Mouse (Mus musculus) erythroid progenitor cell, adult 5-6 weeks (primary cell): ENCODE data around the gene Aph1b. TPM values are rescaled to one million over a fixed set of nuclear protein-coding genes. Genes with fewer than 3 reads are reported as not detected.

Experiments
- ATAC-seq: replicated peaks from 2 replicates; pipeline ENCODE4 v1.8.0; 2016; ENCODE audit warnings: moderate number of reproducible peaks, mild to moderate bottlenecking, moderate TSS enrichment, inconsistent platforms; ENCODE audit not compliant: poor library complexity, low FRiP score, severe bottlenecking
- total RNA-seq, 2 experiments: library from RNA; stranded (forward) in 1 of 2; stranded (reverse) in 1 of 2; fragments of 150-400 nt in 1 of 2; fragments of 186-747, 209-891 nt in 1 of 2; gene quantifications; 2 replicates each; pipeline versions ENCODE4 v1.2.3 to v1.2.4; 2015 to 2017; ENCODE audit warnings: low replicate concordance in 2 of 2

Gene Aph1b
- total RNA-seq, 2 experiments from 2014 or later, result 0.61 to 2.1 TPM

- no peak for ATAC-seq
Observed at GRCm38 (mm10) chr9:66752849-66753248, 42.4 kb downstream of the Aph1b start.

- ATAC-seq, result no peak
Observed at GRCm38 (mm10) chr9:66748390-66748789, 46.9 kb downstream of the Aph1b start.

- ATAC-seq, result no peak
Observed at GRCm38 (mm10) chr9:66744531-66744930, 50.8 kb downstream of the Aph1b start.

- no peak for ATAC-seq
Observed at GRCm38 (mm10) chr9:66739516-66739915, 55.8 kb downstream of the Aph1b start.

GRCm38 (mm10) chr9:66736551-66736950 lies 58.7 kb downstream of the Aph1b start:
- ATAC-seq, result no peak

- no peak for ATAC-seq
Observed at GRCm38 (mm10) chr9:66736016-66736415, 59.3 kb downstream of the Aph1b start.

- ATAC-seq, result no peak
Observed at GRCm38 (mm10) chr9:66735122-66735521, 60.2 kb downstream of the Aph1b start.

- no peak for ATAC-seq
Observed at GRCm38 (mm10) chr9:66734568-66734967, 60.7 kb downstream of the Aph1b start.

- no peak for ATAC-seq
Observed at GRCm38 (mm10) chr9:66732791-66733691, 62.2 kb downstream of the Aph1b start.

- no peak for ATAC-seq
Observed at GRCm38 (mm10) chr9:66731284-66731683, 64.0 kb downstream of the Aph1b start.

GRCm38 (mm10) chr9:66730556-66730955 lies 64.7 kb downstream of the Aph1b start:
- no peak for ATAC-seq

GRCm38 (mm10) chr9:66727333-66727732 lies 68.0 kb downstream of the Aph1b start:
- ATAC-seq, result no peak

- ATAC-seq, result no peak
Observed at GRCm38 (mm10) chr9:66725591-66725990, 69.7 kb downstream of the Aph1b start.

Other genes starting within 250 kb of the Aph1b start
- 24.9 and 45.7 TPM in 2 replicates for gene Usp3, start 202.3 kb downstream of the Aph1b start, total RNA-seq (2015; ENCODE audit: low replicate concordance)
- gene Usp3, start 202.3 kb downstream of the Aph1b start, total RNA-seq (2017; ENCODE audit: low replicate concordance), result 23.5 and 27.4 TPM in 2 replicates
- not detected in 2 replicates for gene Car12, start 81.8 kb downstream of the Aph1b start, total RNA-seq (2015; ENCODE audit: low replicate concordance)
- gene Car12, start 81.8 kb downstream of the Aph1b start, total RNA-seq (2017; ENCODE audit: low replicate concordance), result not detected in 2 replicates
- gene Gm10647, start 1.5 kb upstream of the Aph1b start, total RNA-seq (2015; ENCODE audit: low replicate concordance), result not detected in 2 replicates
- not detected in 2 replicates for gene Gm10647, start 1.5 kb upstream of the Aph1b start, total RNA-seq (2017; ENCODE audit: low replicate concordance)
- gene Aph1c, start 39.2 kb upstream of the Aph1b start, total RNA-seq (2015; ENCODE audit: low replicate concordance), result 1.7 and 11.5 TPM in 2 replicates
- 3.0 TPM in 1 of 2 replicates, not detected in the other for gene Aph1c, start 39.2 kb upstream of the Aph1b start, total RNA-seq (2017; ENCODE audit: low replicate concordance)
- gene Rab8b, start 124.2 kb upstream of the Aph1b start, total RNA-seq (2015; ENCODE audit: low replicate concordance), result 98.7 and 104 TPM in 2 replicates
- gene Rab8b, start 124.2 kb upstream of the Aph1b start, total RNA-seq (2017; ENCODE audit: low replicate concordance), result 113 and 121 TPM in 2 replicates
- gene Rps27l, start 150.6 kb upstream of the Aph1b start, total RNA-seq (2015; ENCODE audit: low replicate concordance), result 98.9 and 165 TPM in 2 replicates
- 37.9 and 53.8 TPM in 2 replicates for gene Rps27l, start 150.6 kb upstream of the Aph1b start, total RNA-seq (2017; ENCODE audit: low replicate concordance)
- gene Lactb, start 180.0 kb upstream of the Aph1b start, total RNA-seq (2015; ENCODE audit: low replicate concordance), result 8.8 and 18.7 TPM in 2 replicates
- 7.7 and 12.5 TPM in 2 replicates for gene Lactb, start 180.0 kb upstream of the Aph1b start, total RNA-seq (2017; ENCODE audit: low replicate concordance)